Mouse (Mus musculus) liver, embryonic 15.5 days (tissue): ENCODE results near the gene Wdr66. TPM values are rescaled to one million over a fixed set of nuclear protein-coding genes. Genes with fewer than 3 reads are reported as not detected.

ENCODE experiments used
- ATAC-seq: fragments of 200-750 bp; cut with Nextera tagmentation; 2 replicates; pipeline ENCODE4 v1.8.0; 2017; ENCODE audit warnings: moderate number of reproducible peaks, mild to moderate bottlenecking, moderate library complexity; ENCODE audit not compliant: insufficient read depth
- H3K27ac ChIP-seq: fragments of 300-500 bp; sonication (generic); replicated peaks from 2 replicates; pipeline ENCODE4 v1.5.1; 2015; ENCODE audit warnings: mild to moderate bottlenecking, inconsistent platforms
- H3K27me3 ChIP-seq: fragments of 300-500 bp; sonication (generic); 2 replicates; pipeline ENCODE4 v1.6.1; 2015; ENCODE audit warnings: mild to moderate bottlenecking, inconsistent platforms
- H3K36me3 ChIP-seq: fragments of 300-500 bp; sonication (generic); replicated peaks from 2 replicates; pipeline ENCODE4 v1.6.1; 2015; ENCODE audit warnings: moderate library complexity, mild to moderate bottlenecking, inconsistent platforms
- H3K4me1 ChIP-seq: fragments of 300-500 bp; sonication (generic); replicated peaks from 2 replicates; pipeline ENCODE4 v1.6.1; 2015; ENCODE audit warnings: inconsistent platforms
- H3K4me2 ChIP-seq: fragments of 300-500 bp; sonication (generic); 2 replicates; pipeline ENCODE4 v1.6.1; 2015; ENCODE audit warnings: moderate library complexity, mild to moderate bottlenecking, inconsistent platforms
- H3K4me3 ChIP-seq: fragments of 300-500 bp; sonication (generic); replicated peaks from 2 replicates; pipeline ENCODE4 v1.5.1; 2015; ENCODE audit warnings: mild to moderate bottlenecking, inconsistent platforms
- H3K9ac ChIP-seq: fragments of 300-500 bp; sonication (generic); 2 replicates; pipeline ENCODE4 v1.6.1; 2015; ENCODE audit warnings: moderate library complexity, mild to moderate bottlenecking, inconsistent platforms
- H3K9me3 ChIP-seq: fragments of 300-500 bp; sonication (generic); replicated peaks from 2 replicates; pipeline ENCODE4 v1.6.1; 2016; ENCODE audit warnings: inconsistent platforms
- WGBS: fragments of 180-500 bp; shearing (Covaris S2); methylation state at CpG from one replicate; pipeline ENCODE4 v1.1.7; 2015; ENCODE audit warnings: mixed read lengths; ENCODE audit not compliant: insufficient replicate concordance; 5-methylcytosine and 5-hydroxymethylcytosine counted together
- polyA plus RNA-seq: library from polyadenylated mRNA; unstranded; fragments of >200 nt; fragmentation: Nextera tagmentation; extraction: Ambion mirVana; gene quantifications from 2 replicates; pipeline ENCODE4 v1.2.1, GENCODE M21; 2015

The Wdr66 gene
- polyA plus RNA-seq, 1 experiment from 2014 or later = 0.14 TPM

- H3K4me2 ChIP-seq = peak overlapping the region; percentile 54
- no peaks in the 10 kb centered on the region for H3K27me3 ChIP-seq
- no peak for ATAC-seq
- WGBS = 18% methylated on average over 6 of the region's 6 CpGs
- H3K4me3 ChIP-seq = peak overlapping the region; percentile 35
- H3K9me3 ChIP-seq = no peaks in the 10 kb centered on the region
- no peak overlapping the region for H3K27ac ChIP-seq
- H3K36me3 ChIP-seq = no peaks in the 10 kb centered on the region
- peaks cover 9% of the 10 kb centered on the region for H3K4me1 ChIP-seq
- no peak overlapping the region for H3K9ac ChIP-seq
These were observed 66.1 kb downstream of the Wdr66 start for GRCm38 (mm10) chr5:123317992-123318391.

GRCm38 (mm10) chr5:123320136-123320535 is 68.2 kb downstream of the Wdr66 start:
- H3K27me3 ChIP-seq = no peaks in the 10 kb centered on the region
- no peaks in the 10 kb centered on the region for H3K9me3 ChIP-seq
- H3K4me2 ChIP-seq = no peak overlapping the region
- H3K36me3 ChIP-seq = no peaks in the 10 kb centered on the region
- 78% methylated on average over 3 of the region's 3 CpGs for WGBS
- no peak for ATAC-seq
- peaks cover 9% of the 10 kb centered on the region for H3K4me1 ChIP-seq
- no peak overlapping the region for H3K9ac ChIP-seq
- no peak overlapping the region for H3K4me3 ChIP-seq
- no peak overlapping the region for H3K27ac ChIP-seq

GRCm38 (mm10) chr5:123324242-123324641 is 72.3 kb downstream of the Wdr66 start:
- H3K9me3 ChIP-seq = no peaks in the 10 kb centered on the region
- 64% methylated on average over 15 of the region's 15 CpGs for WGBS
- H3K9ac ChIP-seq = no peak overlapping the region
- no peaks in the 10 kb centered on the region for H3K36me3 ChIP-seq
- ATAC-seq = no peak
- H3K27ac ChIP-seq = no peak overlapping the region
- no peak overlapping the region for H3K4me3 ChIP-seq
- H3K27me3 ChIP-seq = no peaks in the 10 kb centered on the region
- H3K4me2 ChIP-seq = no peak overlapping the region
- H3K4me1 ChIP-seq = no peaks in the 10 kb centered on the region

DNA sequence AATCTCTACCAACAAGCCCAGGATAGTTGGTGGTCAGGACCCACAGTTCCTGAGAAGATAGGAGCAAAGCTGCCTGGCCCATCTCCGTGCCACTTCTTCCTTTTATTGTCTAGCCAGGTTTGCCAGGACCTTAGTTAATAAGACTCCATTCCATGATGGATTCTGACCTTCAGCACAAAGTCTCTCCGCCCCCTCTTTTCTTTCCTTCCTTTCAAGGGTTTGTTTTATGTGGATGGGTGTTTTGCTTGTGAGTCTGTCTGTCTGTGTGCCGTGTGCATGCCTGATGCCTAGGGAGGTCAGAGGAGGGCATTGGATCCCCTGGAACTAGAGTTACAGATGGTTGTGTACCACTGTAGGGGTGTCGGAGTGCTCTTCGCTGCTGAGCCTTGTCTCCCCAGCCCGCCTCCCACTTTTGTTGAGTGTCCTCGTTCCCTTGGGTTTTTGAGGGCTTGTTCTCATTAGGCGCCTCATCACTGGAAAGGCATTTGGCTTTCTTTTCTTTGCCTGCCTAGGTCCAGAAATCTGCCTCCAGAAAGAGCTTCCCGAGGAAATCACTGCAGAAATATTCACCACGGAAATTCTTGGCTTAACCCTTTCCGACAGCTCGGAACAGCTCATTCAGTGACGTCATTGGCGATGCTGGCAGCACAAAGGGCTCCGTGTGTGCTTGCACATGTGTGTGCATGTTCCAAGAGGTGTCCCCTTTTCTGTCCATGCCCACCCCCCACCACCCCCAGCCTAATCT is 74.3 kb downstream of the Wdr66 start:
- ATAC-seq = no peak
- no peaks in the 10 kb centered on the region for H3K4me1 ChIP-seq
- H3K4me3 ChIP-seq = no peak overlapping the region
- H3K27me3 ChIP-seq = no peaks in the 10 kb centered on the region; the same call in 1 of the 2 replicates
- no peak overlapping the region for H3K27ac ChIP-seq
- H3K36me3 ChIP-seq = no peaks in the 10 kb centered on the region
- H3K9me3 ChIP-seq = no peaks in the 10 kb centered on the region
- 74% methylated on average over 15 of the region's 15 CpGs for WGBS
- no peak overlapping the region for H3K4me2 ChIP-seq
- H3K9ac ChIP-seq = no peak overlapping the region

DNA sequence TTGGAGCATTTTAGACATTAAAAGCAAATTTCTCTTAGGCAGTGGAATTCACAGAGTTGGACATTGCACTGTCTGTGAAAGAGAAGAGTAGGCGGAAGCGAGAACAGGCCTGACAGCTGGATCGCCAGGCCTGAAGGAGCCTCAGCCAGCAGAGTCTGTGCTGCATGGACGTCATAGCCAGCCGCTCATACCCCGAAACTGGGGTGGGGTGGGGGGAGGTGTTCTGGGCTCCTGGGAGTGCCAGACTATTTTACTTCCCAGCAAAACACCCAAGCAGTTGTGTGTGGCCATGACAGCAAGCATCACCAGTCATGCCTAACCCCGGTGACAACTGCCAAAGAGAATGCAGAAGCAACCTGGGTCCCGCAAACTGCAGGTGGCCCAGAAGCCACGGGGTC is 74.8 kb downstream of the Wdr66 start:
- no peaks in the 10 kb centered on the region for H3K9me3 ChIP-seq
- 75% methylated on average over 9 of the region's 9 CpGs for WGBS
- no peaks in the 10 kb centered on the region; the same call in 1 of the 2 replicates for H3K27me3 ChIP-seq
- H3K9ac ChIP-seq = no peak overlapping the region
- no peak for ATAC-seq
- H3K27ac ChIP-seq = no peak overlapping the region
- no peaks in the 10 kb centered on the region for H3K4me1 ChIP-seq
- no peak overlapping the region for H3K4me3 ChIP-seq
- no peaks in the 10 kb centered on the region for H3K36me3 ChIP-seq
- no peak overlapping the region for H3K4me2 ChIP-seq

- Histone ChIP-seq H3K27me3 (no peaks in the 10 kb centered on the region; the same call in 1 of the 2 replicates), H3K9me3 (no peaks in the 10 kb centered on the region), H3K9ac (no peak overlapping the region), H3K36me3 (no peaks in the 10 kb centered on the region), H3K4me3 (no peak overlapping the region), H3K27ac (no peak overlapping the region), H3K4me2 (no peak overlapping the region), H3K4me1 (no peaks in the 10 kb centered on the region)
- 59% methylated on average over 8 of the region's 8 CpGs for WGBS
- no peak for ATAC-seq
These were observed 75.8 kb downstream of the Wdr66 start for GRCm38 (mm10) chr5:123327686-123328085.

GRCm38 (mm10) chr5:123333566-123333965 is 81.7 kb downstream of the Wdr66 start:
- no peak overlapping the region for H3K4me2 ChIP-seq
- H3K27me3 ChIP-seq = no peaks in the 10 kb centered on the region; the same call in 1 of the 2 replicates
- no peak overlapping the region for H3K9ac ChIP-seq
- H3K4me1 ChIP-seq = 0 out of 2 replicates have a peak, but pooled peaks cover 3% of the 10 kb centered on the region
- H3K9me3 ChIP-seq = no peaks in the 10 kb centered on the region
- H3K36me3 ChIP-seq = no peaks in the 10 kb centered on the region
- ATAC-seq = no peak
- 73% methylated on average over 6 of the region's 6 CpGs for WGBS
- no peak overlapping the region for H3K4me3 ChIP-seq
- no peak overlapping the region for H3K27ac ChIP-seq

DNA sequence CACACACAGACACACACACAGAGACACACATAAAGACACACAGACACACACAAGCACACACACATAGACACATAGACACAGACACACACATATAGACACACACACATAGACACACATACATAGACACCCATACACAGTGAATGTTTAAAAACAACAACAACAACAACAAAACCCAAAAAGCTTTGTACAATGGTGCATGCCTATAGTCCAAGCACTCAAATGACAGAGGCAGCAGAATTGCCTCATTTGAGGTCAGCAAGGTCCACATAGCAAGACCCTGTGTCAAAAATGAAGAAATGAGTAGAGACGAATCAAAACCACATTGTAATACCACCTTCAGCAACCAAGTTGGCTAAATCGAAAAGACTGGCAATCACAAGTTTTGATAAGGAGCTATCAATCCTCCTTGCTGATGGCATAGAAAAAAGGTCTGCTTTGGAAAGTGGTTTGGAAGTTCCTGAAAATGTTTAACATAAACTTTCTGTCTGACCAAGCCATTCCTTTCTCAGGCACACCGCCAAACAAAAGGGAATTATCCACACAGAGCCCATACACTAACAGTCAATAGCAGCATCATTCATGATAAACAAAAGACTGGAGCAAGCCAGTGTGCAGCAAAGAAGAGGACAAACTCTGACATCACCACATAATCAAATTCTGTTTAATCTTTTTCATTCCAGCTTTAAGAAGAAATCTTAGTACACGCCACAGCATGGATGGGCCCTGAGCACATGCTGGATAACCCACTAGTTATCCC is 84.5 kb downstream of the Wdr66 start:
- Histone ChIP-seq H3K27me3 (no peaks in the 10 kb centered on the region), H3K4me2 (no peak overlapping the region), H3K9ac (no peak overlapping the region), H3K4me3 (no peak overlapping the region), H3K4me1 (0 out of 2 replicates have a peak, but pooled peaks cover 6% of the 10 kb centered on the region), H3K27ac (no peak overlapping the region), H3K9me3 (no peaks in the 10 kb centered on the region), H3K36me3 (no peaks in the 10 kb centered on the region)
- no peak for ATAC-seq
- WGBS = 59% methylated on average over 4 of the region's 4 CpGs

GRCm38 (mm10) chr5:123338463-123338862 is 86.6 kb downstream of the Wdr66 start:
- Histone ChIP-seq H3K36me3 (no peaks in the 10 kb centered on the region), H3K9me3 (no peaks in the 10 kb centered on the region), H3K4me1 (peaks cover 8% of the 10 kb centered on the region), H3K27ac (no peak overlapping the region), H3K4me2 (no peak overlapping the region), H3K9ac (no peak overlapping the region), H3K4me3 (no peak overlapping the region), H3K27me3 (no peaks in the 10 kb centered on the region)
- ATAC-seq = no peak
- WGBS = 57% methylated on average over 3 of the region's 3 CpGs

DNA sequence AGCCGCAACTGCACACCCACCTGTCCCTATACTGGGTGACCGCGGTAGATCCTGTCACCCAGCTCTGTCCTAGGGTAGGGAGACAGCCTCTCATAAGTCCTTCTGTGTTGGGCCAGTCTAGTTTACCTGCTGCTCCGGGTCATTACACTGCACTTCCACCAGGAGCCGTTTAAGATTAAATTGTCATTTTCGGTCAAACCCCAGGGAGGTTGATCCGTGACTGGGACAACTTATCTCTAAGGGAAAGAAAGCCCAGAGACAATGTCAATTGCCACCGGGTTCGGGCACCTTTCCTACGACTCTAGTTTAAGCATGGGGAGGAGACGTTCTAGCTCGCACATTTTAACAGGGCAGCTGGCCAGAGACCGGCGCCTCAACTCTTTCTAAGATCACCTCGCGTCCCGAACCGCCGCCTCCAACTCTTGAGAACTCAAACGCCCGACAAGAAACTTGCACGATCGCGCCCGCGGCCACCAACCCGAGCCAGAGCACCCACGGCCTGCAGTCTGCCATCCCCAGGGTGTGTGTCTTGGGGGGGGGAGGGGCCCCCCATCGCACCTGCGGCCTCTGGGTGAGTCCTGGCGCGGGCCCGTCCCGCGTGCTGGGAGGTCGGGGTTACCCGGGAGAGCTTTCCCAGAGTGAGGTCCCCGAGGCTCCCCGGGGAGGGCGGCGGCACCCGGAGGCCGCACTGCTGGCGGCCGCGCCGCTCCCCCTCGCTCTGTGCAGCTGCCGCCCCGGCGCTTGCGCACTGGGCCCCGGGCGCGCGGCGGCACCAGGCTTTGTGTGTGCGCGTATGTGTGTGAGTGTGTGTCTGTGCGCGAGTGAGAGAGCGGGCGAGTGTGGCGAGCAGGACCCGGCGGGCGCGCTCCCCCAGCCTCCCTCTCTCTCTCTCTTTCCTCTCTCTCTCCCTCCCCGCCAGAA is 92.1 kb downstream of the Wdr66 start, which contains the start of gene Bcl7a:
TSS of gene Bcl7a (plus strand) at position 128 of the 921 bp plus-strand sequence.
- peak within 1 kb of the TSS; percentile 89 for H3K4me3 ChIP-seq
- H3K27ac ChIP-seq = peak within 1 kb of the TSS; percentile 84
- peak; percentile 80 for ATAC-seq
- 2% methylated on average over 69 of the region's 69 CpGs for WGBS
- no peaks in the 10 kb centered on the region for H3K9me3 ChIP-seq
- peak within 1 kb of the TSS; percentile 97 for H3K4me2 ChIP-seq
- no peaks in the 10 kb centered on the region for H3K36me3 ChIP-seq
- H3K9ac ChIP-seq = peak within 1 kb of the TSS; percentile 85
- peaks cover 43% of the 10 kb centered on the region for H3K4me1 ChIP-seq
- no peaks in the 10 kb centered on the region for H3K27me3 ChIP-seq
